Mouse (Mus musculus) C2C12 (cell line): ENCODE data around the gene Rcan1. TPM values are rescaled to one million over a fixed set of nuclear protein-coding genes. Genes with fewer than 3 reads are reported as not detected.

Source experiments
- H3K27me3 ChIP-seq: one replicate; pipeline ENCODE4 v1.6.1; 2011; ENCODE audit not compliant: control insufficient read depth, insufficient read depth, insufficient read length
- H3K36me3 ChIP-seq: one replicate; pipeline ENCODE4 v1.6.1; 2011; ENCODE audit not compliant: control insufficient read depth, insufficient read depth
- H3K4me3 ChIP-seq: one replicate; pipeline ENCODE4 v1.5.1; 2011; ENCODE audit warnings: mild to moderate bottlenecking, control low read depth; ENCODE audit not compliant: poor library complexity, insufficient read depth, severe bottlenecking
- H3K79me2 ChIP-seq: one replicate; pipeline ENCODE4 v1.6.1; 2011; ENCODE audit not compliant: control insufficient read depth, insufficient read depth
- H3K79me3 ChIP-seq: one replicate; pipeline ENCODE4 v1.6.1; 2011; ENCODE audit warnings: low read depth, control low read depth
- H3ac ChIP-seq: one replicate; pipeline ENCODE3; 2011; ENCODE audit warnings: low read depth; ENCODE audit not compliant: control insufficient read depth, insufficient read length
- CEBPB ChIP-seq: IDR thresholded peaks from one replicate; pipeline ENCODE4 v1.6.1; 2011; ENCODE audit warnings: low read depth, mild to moderate bottlenecking, control low read depth, moderate library complexity
- CTCF ChIP-seq: IDR thresholded peaks from one replicate; pipeline ENCODE4 v1.5.1; 2011; ENCODE audit not compliant: control insufficient read depth, insufficient read depth, insufficient read length
- FOSL1 ChIP-seq: IDR thresholded peaks from one replicate; pipeline ENCODE4 v1.8.0; 2011; ENCODE audit warnings: mild to moderate bottlenecking, low read length; ENCODE audit not compliant: poor library complexity, insufficient read depth, severe bottlenecking
- MAX ChIP-seq: IDR thresholded peaks from one replicate; pipeline ENCODE4 v1.6.1; 2011; ENCODE audit warnings: mild to moderate bottlenecking, control low read depth
- MYOD1 ChIP-seq: IDR thresholded peaks from one replicate; pipeline ENCODE4 v1.6.1; 2011; ENCODE audit warnings: low read depth; ENCODE audit not compliant: control insufficient read depth, insufficient read length
- MYOG ChIP-seq: IDR thresholded peaks from one replicate; pipeline ENCODE4 v1.6.1; 2011; ENCODE audit not compliant: control insufficient read depth, insufficient read length; ENCODE audit errors: extremely low read depth
- USF1 ChIP-seq: IDR thresholded peaks from one replicate; pipeline ENCODE4 v1.6.1; 2011; ENCODE audit warnings: low read depth, mild to moderate bottlenecking, control low read depth, moderate library complexity
- polyA plus RNA-seq: library from polyadenylated mRNA; unstranded; fragments of >200 nt; fragmentation: generic; extraction: Trizol; gene quantifications from one replicate; pipeline ENCODE4 v1.2.1, GENCODE M21; 2012; ENCODE audit warnings: missing spikeins

Rcan1 gene
- polyA plus RNA-seq, 1 experiment = 17.4 TPM

- no peak for TF ChIP-seq FOSL1
- TF ChIP-seq MYOD1 = no peak
- TF ChIP-seq CEBPB = no peak
- no peak for TF ChIP-seq USF1
- no peak for TF ChIP-seq MAX
- no peak for TF ChIP-seq CTCF
- TF ChIP-seq MYOG = no peak
- Histone ChIP-seq H3K27me3 (no peaks in the 10 kb centered on the region), H3K4me3 (no peak overlapping the region), H3K36me3 (no peaks in the 10 kb centered on the region), H3K79me2 (no peaks in the 10 kb centered on the region), H3ac (no peak overlapping the region), H3K79me3 (peaks cover 1% of the 10 kb centered on the region)
These were observed 14.7 kb downstream of the Rcan1 start for GRCm38 (mm10) chr16:92455969-92456368.

- H3K36me3 ChIP-seq = no peaks in the 10 kb centered on the region
- no peaks in the 10 kb centered on the region for H3K79me2 ChIP-seq
- H3K27me3 ChIP-seq = no peaks in the 10 kb centered on the region
- H3K4me3 ChIP-seq = no peak overlapping the region
- peaks cover 1% of the 10 kb centered on the region for H3K79me3 ChIP-seq
- TF ChIP-seq CTCF = no peak
- no peak for TF ChIP-seq MYOD1
- no peak for TF ChIP-seq FOSL1
- no peak for TF ChIP-seq MAX
- no peak for TF ChIP-seq MYOG
- no peak for TF ChIP-seq CEBPB
- no peak for TF ChIP-seq USF1
- H3ac ChIP-seq = no peak overlapping the region
These were observed 15.2 kb downstream of the Rcan1 start for GRCm38 (mm10) chr16:92455488-92455887.

DNA sequence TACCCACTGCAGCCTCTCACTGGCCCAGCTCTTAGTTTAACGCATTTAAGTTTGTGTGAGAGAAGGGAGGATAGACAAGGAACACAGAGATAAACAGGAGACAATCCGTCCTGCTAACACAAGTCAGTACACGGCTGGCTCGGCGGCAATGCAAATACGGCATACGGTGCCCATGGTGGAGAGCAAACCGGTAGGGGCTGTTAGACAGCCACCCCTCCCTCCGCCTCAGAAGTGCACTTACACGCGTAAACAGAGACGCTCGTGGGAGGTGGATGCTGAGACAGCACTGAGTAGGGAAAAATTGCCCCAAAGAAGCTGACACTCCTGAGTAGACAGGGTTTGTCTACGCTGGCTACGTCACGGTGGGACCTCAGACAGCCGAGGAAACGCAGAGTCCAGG lies 16.2 kb downstream of the Rcan1 start:
- H3K79me2 ChIP-seq = no peaks in the 10 kb centered on the region
- H3K27me3 ChIP-seq = no peaks in the 10 kb centered on the region
- peaks cover 1% of the 10 kb centered on the region for H3K79me3 ChIP-seq
- H3K36me3 ChIP-seq = no peaks in the 10 kb centered on the region
- no peak overlapping the region for H3ac ChIP-seq
- TF ChIP-seq CEBPB (no peak), CTCF (no peak), MYOD1 (no peak), USF1 (no peak), FOSL1 (no peak), MYOG (no peak), MAX (no peak)
- H3K4me3 ChIP-seq = no peak overlapping the region

GRCm38 (mm10) chr16:92454002-92454401 lies 16.7 kb downstream of the Rcan1 start:
- Histone ChIP-seq H3K36me3 (no peaks in the 10 kb centered on the region), H3K79me3 (peaks cover 1% of the 10 kb centered on the region), H3K27me3 (no peaks in the 10 kb centered on the region), H3K4me3 (no peak overlapping the region), H3K79me2 (no peaks in the 10 kb centered on the region), H3ac (no peak overlapping the region)
- TF ChIP-seq CEBPB = no peak
- TF ChIP-seq USF1 = no peak
- no peak for TF ChIP-seq CTCF
- no peak for TF ChIP-seq MYOD1
- no peak for TF ChIP-seq MYOG
- no peak for TF ChIP-seq MAX
- no peak for TF ChIP-seq FOSL1

DNA sequence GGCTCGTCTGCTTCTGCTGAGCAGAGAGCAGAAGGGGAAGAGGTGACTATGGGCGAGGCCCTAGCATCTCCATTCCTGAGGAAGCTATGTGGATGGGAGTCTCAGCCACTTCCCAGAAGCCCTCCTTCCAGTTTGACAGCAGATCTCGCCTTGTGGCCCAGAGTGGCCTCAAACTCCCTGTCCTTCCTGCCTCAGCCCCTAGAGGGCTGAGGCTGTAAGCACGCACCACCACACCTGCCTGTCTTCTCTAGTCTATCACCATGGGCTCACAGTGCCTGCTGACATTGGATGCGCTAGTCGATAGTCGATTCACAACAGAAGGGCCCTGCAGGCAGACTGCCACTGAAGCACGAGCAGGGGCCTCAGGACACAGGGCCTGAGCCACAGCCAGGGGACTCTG lies 18.1 kb downstream of the Rcan1 start:
- Histone ChIP-seq H3K79me2 (no peaks in the 10 kb centered on the region), H3K27me3 (no peaks in the 10 kb centered on the region), H3ac (no peak overlapping the region), H3K4me3 (no peak overlapping the region), H3K79me3 (peaks cover 1% of the 10 kb centered on the region), H3K36me3 (no peaks in the 10 kb centered on the region)
- TF ChIP-seq CEBPB (no peak), FOSL1 (no peak)

- no peak for TF ChIP-seq USF1
- no peak for TF ChIP-seq FOSL1
- no peak for TF ChIP-seq MYOG
- no peak for TF ChIP-seq CEBPB
- TF ChIP-seq MYOD1 = no peak
- no peak for TF ChIP-seq MAX
- TF ChIP-seq CTCF = no peak
These were observed 19.1 kb downstream of the Rcan1 start for GRCm38 (mm10) chr16:92451516-92452072.

More at GRCm38 (mm10) chr16:92451516-92452072, 19.1 kb downstream of the Rcan1 start:
- Histone ChIP-seq H3K79me3 (no peaks in the 10 kb centered on the region), H3K27me3 (no peaks in the 10 kb centered on the region), H3K79me2 (no peaks in the 10 kb centered on the region), H3K36me3 (no peaks in the 10 kb centered on the region), H3ac (no peak overlapping the region), H3K4me3 (no peak overlapping the region)
